Mouse (Mus musculus): ENCODE measurements around the gene Dgcr2.

- no peak for TF ChIP-seq CTCF (conservative IDR thresholded peaks at IDR 0.05; ENCODE audit: insufficient read depth, insufficient read length, low read depth, low read length)
- no peak for TF ChIP-seq POLR2A (IDR thresholded peaks at IDR 0.05; ENCODE audit: low read depth, low read length)
Measured at GRCm38 (mm10) chr16:17799584-17799983, 98.8 kb downstream of the Dgcr2 start.
